Comparison of ENCODE assay signal across 19 mouse cellular contexts in the genomic region with DNA sequence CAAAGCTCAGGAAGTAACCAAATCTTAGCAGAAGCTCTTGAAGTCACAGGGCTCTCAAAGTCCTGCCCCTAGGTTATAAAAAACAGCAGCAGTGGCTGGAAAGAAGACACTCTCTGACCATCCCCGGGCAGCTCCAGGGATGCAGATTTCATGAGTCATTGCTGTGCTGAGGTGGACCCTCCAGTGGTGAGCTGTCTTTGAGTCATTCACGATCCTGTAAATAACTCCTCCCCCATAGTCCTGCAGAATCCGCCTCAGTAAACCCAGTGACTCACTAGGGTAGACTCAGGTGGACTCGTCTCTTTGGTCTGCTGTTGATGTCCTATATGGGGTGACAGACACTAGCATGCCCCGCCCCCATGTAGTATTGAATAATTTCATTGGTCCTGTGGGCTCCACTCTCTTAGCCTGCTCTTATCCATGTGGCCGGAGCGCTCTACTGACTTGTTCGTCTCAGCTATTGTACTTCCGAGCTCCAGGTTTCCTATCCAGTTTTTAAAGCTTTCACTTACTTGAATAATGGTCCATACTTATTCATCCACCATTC.
DNase-seq lines count a peak whose midpoint lies in the region.
"Had no signal": no experiment of that assay in that cellular context is flagged by ENCODE, and none has a peak within 500 bp of the region (broad histone marks: within the 10 kb centered on the region; RNA-seq: fewer than 3 reads in every experiment).

No protein-coding gene starts in this region.

- DNase-seq in adrenal gland, adult 2 months = peak; percentile 32
- no peak for DNase-seq in adrenal gland, postnatal 14 days
- peak; percentile 21 to 25 for DNase-seq in right cerebral cortex, adult 2 months (ENCODE audit: low spot score in 2 of 2)
- DNase-seq in right cerebral cortex, postnatal 10 days (ENCODE audit: low spot score in 2 of 2) = no peak
- DNase-seq in brain, adult 2 months (ENCODE audit: low read depth, low spot score) = peak; percentile 68
- no peak for DNase-seq in layer of hippocampus, adult 9-11 months
- DNase-seq in retina, embryonic 14.5 days (ENCODE audit: low spot score) = no peak
- DNase-seq: cerebellum, adult 8-10 months; cerebellum, postnatal 25 days; gastrocnemius, adult 2 months; gastrocnemius, postnatal 36 days; heart, postnatal 10 days; kidney, adult 18-20 months; kidney, postnatal 36 days; layer of hippocampus, postnatal 36 days; left cerebral cortex, postnatal 4 days; liver, embryonic 13.5 days; lung, adult 18-20 months; thymus, postnatal 14 days had no signal

Comparison
In these comparisons a context has a peak if more than half of its experiments do, and no peak if none do; other contexts are left out.
1. DNase-seq: peak in adrenal gland, adult 2 months (single experiment), right cerebral cortex, adult 2 months (2 of 2) and brain, adult 2 months (single experiment); none in adrenal gland, postnatal 14 days (single experiment), right cerebral cortex, postnatal 10 days (0 of 2), layer of hippocampus, adult 9-11 months (single experiment) and retina, embryonic 14.5 days (single experiment).